Mouse (Mus musculus): ENCODE measurements around the gene Eif3a. TPM values are rescaled to one million over a fixed set of nuclear protein-coding genes. Genes with fewer than 3 reads are reported as not detected.

Eif3a gene
- total RNA-seq (2022), result 10 to 100 TPM; 73.2 to 97.8 (median 91.5) TPM

- DNase-seq (ENCODE audit: low spot score in 2 of 2), result peak; percentile 85 to 92
Observed at GRCm38 (mm10) chr19:60790551-60791161, at the start of gene Eif3a. TSS of gene Eif3a (minus strand) at chr19:60790658.

GRCm38 (mm10) chr19:60837747-60838146, 47.3 kb upstream of the Eif3a start:
- DNase-seq (ENCODE audit: low spot score in 2 of 2), result peak; percentile 25 to 52

- no peak for DNase-seq (ENCODE audit: low spot score in 2 of 2)
Observed at GRCm38 (mm10) chr19:60818677-60819076, 28.2 kb upstream of the Eif3a start.

- DNase-seq (ENCODE audit: low spot score in 2 of 2), result no peak
Observed at GRCm38 (mm10) chr19:60813133-60813532, 22.7 kb upstream of the Eif3a start.

DNA sequence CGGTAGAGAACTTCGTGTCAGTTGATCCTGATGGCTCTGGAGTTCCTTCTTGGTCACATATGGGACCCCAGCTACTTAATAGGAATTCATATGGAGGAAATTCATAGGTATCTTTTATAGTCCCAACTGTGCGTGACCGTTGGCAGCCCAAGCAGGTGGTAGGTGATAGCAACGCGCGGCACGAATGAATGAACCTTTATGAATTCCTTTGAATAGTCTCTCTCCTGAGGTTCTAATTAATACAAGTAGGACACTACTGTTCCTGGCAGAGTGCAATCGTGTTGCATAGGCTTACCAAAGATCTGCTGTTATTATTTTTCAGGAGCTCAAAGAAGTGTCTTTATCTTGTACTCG, 21.6 kb upstream of the Eif3a start:
- no peak for DNase-seq (ENCODE audit: low spot score in 2 of 2)

DNA sequence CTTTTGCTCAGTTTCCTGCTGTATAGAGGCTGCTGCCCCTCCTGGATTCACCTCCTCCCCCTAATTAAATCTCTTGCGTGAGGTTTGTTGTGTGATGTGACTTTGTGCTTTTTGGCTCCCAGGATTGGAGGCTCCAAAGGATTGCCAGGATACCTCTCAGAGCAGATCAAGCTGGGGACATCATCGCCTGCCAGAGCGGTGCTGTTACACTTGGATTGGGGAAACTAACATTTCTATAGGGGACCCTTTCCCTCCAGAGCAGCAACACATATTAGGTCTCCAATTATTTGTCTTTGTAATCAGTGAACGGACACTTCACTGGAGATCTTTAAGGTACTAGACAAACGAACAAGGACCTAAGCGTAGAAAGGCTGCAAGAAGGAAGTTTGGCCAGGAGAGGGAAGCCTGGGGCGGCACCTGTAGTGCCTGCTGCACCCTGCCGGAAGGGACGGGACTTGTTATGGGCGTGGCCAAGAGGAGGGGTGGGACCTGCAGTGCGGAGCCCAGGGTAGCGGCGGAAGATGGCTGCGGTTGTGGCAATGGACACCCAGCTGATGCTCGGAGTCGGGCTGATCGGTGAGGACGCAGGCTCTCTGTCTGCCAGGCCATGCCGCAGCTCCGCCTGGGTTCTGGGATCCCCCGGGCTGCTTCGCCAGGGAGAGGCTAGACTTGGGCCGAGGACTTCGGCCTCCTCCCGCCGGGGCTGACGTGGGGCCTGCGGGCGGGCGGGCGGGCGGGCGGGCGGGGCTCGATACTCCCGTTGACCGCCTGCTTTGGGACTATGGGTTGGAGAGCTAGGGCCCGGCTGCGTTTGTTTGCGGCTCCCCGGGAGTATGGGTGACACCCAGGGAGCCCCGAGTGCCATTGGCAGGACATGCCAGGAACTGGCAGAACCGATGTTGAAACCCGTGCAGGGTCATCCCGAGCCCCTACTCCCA, 20.9 kb upstream of the Eif3a start, which contains the start of gene Fam45a:
Fam45a (plus strand) TSS at position 488 of the 938 bp plus-strand sequence.
- peak; percentile 86 to 87 for DNase-seq (ENCODE audit: low spot score in 2 of 2)

- no peak for DNase-seq (ENCODE audit: low spot score in 2 of 2)
Observed at GRCm38 (mm10) chr19:60809927-60810326, 19.5 kb upstream of the Eif3a start.

GRCm38 (mm10) chr19:60804903-60805302, 14.4 kb upstream of the Eif3a start:
- no peak for DNase-seq (ENCODE audit: low spot score in 2 of 2)

DNA sequence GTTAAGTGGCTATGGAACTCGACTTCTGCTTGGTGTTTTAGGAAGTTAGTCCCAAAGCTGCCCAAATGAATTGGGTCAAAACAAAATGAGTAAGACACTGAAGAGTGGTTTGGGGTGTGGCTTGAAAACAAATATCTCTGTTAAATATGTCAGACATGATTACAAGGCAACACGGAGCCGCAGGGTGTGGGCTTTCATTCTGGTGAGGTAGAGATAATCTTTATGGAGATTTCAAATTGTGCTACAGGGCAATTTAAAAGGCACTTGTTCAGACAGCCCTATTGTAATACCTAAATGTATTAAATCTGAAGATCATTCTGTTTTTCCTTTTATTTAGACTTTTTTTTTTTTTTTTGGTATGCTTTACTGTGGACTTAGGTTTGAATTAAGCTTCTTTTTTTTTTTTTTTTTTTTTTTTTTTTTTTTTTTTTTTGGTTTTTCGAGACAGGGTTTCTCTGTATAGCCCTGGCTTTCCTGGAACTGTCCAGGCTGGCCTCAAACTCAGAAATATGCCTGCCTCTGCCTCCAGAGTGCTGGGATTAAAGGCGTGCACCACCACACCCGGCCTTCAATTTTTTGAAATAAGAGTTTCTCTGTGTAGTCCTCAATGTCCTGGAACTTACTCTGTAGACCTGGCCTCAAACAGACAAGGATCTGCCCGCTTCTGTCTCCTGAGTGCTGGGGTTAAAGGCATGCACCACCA, 9.6 kb upstream of the Eif3a start:
- no peak for DNase-seq (ENCODE audit: low spot score in 2 of 2)

GRCm38 (mm10) chr19:60797415-60797814, 7.0 kb upstream of the Eif3a start:
- no peak for DNase-seq (ENCODE audit: low spot score in 2 of 2)

DNA sequence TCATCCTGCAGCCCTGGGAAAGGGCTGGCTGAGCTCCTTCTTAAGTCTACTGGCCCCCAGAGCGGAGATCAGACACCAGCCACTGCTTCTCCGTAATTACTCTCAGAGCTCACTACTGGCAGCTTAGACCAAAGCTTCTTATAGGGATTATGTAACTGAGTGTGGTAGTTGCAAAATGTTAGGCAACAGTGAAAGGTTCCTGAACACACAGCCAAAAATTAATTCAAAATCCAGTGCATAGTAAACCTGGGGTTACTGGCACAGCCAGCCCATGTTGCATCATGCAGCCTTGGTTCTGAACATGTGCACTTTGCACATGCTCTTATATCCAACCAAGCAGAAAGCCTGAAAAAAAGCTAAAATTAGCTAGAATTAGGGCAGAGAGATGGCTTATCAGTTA, 4.8 kb upstream of the Eif3a start:
- DNase-seq (ENCODE audit: low spot score in 2 of 2), result no peak

DNA sequence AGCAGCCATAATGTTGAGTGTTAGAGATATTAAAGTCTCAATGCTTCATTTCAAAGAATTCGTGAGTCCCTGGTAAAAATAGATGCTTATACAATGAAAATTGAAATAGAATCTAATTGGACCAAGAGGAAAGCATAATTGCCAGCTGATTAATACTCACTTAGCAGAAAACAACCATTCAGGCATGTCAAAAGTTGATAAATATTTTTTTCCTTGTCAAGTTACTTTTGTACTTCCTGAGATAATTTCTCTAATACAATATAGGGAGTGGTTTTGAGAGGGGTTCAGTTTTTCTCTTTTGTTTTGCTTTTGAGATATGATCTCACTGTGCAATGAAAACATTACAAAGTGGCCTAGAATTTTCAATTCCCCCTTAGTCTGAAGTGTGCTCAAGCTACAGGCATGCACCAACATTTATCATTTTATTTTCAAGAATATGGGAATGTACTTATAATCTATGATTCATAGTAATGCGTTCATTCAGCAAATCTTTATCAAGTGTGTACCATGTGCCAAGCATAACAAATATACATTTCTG, 2.8 kb upstream of the Eif3a start:
- no peak for DNase-seq (ENCODE audit: low spot score in 2 of 2)

GRCm38 (mm10) chr19:60791164-60791563, 706 bp upstream of the Eif3a start:
- DNase-seq (ENCODE audit: low spot score in 2 of 2), result no peak

GRCm38 (mm10) chr19:60789919-60790506, 445 bp downstream of the Eif3a start:
- DNase-seq (ENCODE audit: low spot score in 2 of 2), result peak; percentile 31 to 45

- DNase-seq (ENCODE audit: low spot score in 2 of 2), result no peak
Observed at GRCm38 (mm10) chr19:60789452-60789851, 1.0 kb downstream of the Eif3a start.

GRCm38 (mm10) chr19:60788214-60788960, 2.1 kb downstream of the Eif3a start:
- DNase-seq (ENCODE audit: low spot score in 2 of 2), result no peak

DNA sequence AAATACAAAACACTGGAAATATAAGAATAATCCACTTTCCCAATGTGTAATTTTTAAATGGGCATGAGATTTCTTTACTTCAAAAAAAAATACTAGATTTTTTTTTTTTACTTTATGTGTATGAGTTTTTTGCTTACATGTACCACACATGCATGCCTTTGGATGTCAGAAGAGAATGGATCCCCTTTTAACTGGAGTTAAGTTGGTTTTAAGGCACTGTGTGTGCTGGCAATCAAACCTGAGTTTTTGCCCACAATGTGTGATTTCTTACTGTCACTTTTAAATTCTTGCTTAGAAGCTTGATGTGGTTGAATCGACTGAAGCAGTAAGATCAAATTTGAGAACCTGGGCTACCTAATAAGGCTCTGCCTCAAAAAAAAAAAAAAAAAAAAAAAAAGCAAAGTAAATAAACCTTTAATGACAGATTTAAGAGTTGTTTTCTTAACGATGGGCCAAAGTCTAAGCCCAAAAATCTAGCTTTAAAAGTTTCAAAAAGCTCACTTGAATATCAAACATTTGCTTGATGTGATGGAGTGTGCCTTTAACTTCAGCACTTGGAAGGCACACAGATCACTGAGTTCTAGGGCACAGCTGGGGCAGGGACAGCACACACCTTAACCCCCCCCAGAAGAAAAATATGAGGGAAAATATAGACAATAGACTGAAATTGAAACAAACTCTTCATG, 2.9 kb downstream of the Eif3a start:
- no peak for DNase-seq (ENCODE audit: low spot score in 2 of 2)

- DNase-seq (ENCODE audit: low spot score in 2 of 2), result no peak
Observed at GRCm38 (mm10) chr19:60784712-60785111, 5.7 kb downstream of the Eif3a start.

- DNase-seq (ENCODE audit: low spot score in 2 of 2), result no peak
Observed at GRCm38 (mm10) chr19:60782034-60782433, 8.4 kb downstream of the Eif3a start.

DNA sequence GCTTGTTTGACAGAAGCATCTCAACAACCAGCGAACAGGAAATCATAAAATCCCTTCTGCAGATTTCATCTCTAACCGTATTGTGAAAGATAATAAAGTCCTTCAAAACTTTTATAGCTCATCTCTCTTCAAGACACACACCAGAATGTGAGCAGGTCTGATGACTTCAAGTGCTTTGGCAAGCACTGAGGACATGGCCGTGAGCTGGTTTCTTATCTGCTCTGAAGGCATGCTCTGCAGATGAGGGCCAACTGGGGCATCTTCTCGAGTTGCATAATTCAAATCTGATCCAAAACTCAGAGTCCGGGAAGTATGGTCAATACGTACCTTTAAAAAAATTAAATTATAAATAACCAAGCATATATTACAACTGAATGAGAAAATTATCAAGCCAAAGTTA, 17.1 kb downstream of the Eif3a start:
- DNase-seq (ENCODE audit: low spot score in 2 of 2), result no peak

All from gastrocnemius, adult 8-10 months (tissue).